Mouse (Mus musculus): ENCODE measurements around the gene Gm20604. TPM values are rescaled to one million over a fixed set of nuclear protein-coding genes. Genes with fewer than 3 reads are reported as not detected.

The Gm20604 gene
- polyA plus RNA-seq, 1 experiment from 2014 or later: 41.1 TPM

DNA sequence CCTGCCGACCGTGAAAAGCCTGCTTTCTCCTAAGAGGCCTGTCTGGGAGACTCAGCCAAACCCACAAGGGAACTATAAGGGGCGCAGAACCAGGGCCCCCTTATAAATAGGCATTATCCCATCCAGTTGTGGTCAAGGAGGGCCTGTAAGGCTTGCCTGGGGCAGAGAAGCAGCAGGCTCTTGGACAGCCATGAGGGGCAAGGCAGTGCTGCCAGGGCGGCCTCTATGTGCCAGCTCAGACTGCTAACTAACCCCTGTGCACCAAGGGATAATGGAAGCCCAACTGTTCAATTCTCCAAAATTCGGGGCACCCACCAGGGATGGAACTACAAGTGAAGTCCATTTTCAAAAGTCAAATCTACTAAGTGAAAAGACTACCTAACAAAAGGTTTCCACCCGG lies 55.0 kb downstream of the Gm20604 start:
- 23% methylated on average over 6 of the region's 6 CpGs for WGBS
- peak overlapping the region; percentile 75 for H3K4me3 ChIP-seq (replicated peaks)
- 0 out of 2 replicates have a peak, but pooled peaks cover 6% of the 10 kb centered on the region for H3K27me3 ChIP-seq
- H3K36me3 ChIP-seq: no peaks in the 10 kb centered on the region
- H3K4me2 ChIP-seq (replicated peaks): peak overlapping the region; percentile 89
- no peak for ATAC-seq
- peak overlapping the region; percentile 51 for H3K27ac ChIP-seq
- H3K9me3 ChIP-seq: no peaks in the 10 kb centered on the region
- peaks cover 54% of the 10 kb centered on the region for H3K4me1 ChIP-seq (replicated peaks)
- H3K9ac ChIP-seq (replicated peaks): peak overlapping the region; percentile 81

DNA sequence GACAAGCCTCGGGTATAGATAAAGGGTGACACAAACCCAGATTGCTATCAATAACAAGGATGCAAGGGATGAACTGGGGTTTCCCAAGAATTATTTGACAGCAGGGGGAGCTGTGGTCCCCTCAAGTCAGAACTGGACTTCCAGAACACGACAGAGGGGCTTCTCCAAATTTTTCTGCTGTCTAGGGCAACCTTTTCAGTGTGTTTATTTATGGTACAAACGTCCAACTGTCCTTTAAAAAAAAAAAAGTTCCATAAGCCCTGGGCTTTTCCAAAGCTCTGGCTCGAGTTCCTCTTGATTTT lies 55.4 kb downstream of the Gm20604 start:
- H3K9me3 ChIP-seq: no peaks in the 10 kb centered on the region
- H3K4me2 ChIP-seq (replicated peaks): peak overlapping the region; percentile 89
- peaks cover 58% of the 10 kb centered on the region for H3K4me1 ChIP-seq (replicated peaks)
- peak overlapping the region; percentile 65; the same call in 1 of the 2 replicates for H3K27ac ChIP-seq
- no peak for ATAC-seq
- H3K36me3 ChIP-seq: no peaks in the 10 kb centered on the region
- H3K27me3 ChIP-seq: 0 out of 2 replicates have a peak, but pooled peaks cover 6% of the 10 kb centered on the region
- H3K4me3 ChIP-seq (replicated peaks): peak overlapping the region; percentile 75
- 3% methylated on average over 4 of the region's 4 CpGs for WGBS
- H3K9ac ChIP-seq (replicated peaks): peak overlapping the region; percentile 40

GRCm38 (mm10) chr12:102702356-102703110 lies 55.9 kb downstream of the Gm20604 start:
- no peak for ATAC-seq
- peak overlapping the region; percentile 75 for H3K4me3 ChIP-seq (replicated peaks)
- peaks cover 63% of the 10 kb centered on the region for H3K4me1 ChIP-seq (replicated peaks)
- H3K27me3 ChIP-seq: 0 out of 2 replicates have a peak, but pooled peaks cover 6% of the 10 kb centered on the region
- H3K9me3 ChIP-seq: no peaks in the 10 kb centered on the region
- WGBS: 4% methylated on average over 15 of the region's 15 CpGs
- peak overlapping the region; percentile 65; the same call in 1 of the 2 replicates for H3K27ac ChIP-seq
- no peaks in the 10 kb centered on the region for H3K36me3 ChIP-seq
- peak overlapping the region; percentile 40 for H3K9ac ChIP-seq (replicated peaks)
- H3K4me2 ChIP-seq (replicated peaks): peak overlapping the region; percentile 89

DNA sequence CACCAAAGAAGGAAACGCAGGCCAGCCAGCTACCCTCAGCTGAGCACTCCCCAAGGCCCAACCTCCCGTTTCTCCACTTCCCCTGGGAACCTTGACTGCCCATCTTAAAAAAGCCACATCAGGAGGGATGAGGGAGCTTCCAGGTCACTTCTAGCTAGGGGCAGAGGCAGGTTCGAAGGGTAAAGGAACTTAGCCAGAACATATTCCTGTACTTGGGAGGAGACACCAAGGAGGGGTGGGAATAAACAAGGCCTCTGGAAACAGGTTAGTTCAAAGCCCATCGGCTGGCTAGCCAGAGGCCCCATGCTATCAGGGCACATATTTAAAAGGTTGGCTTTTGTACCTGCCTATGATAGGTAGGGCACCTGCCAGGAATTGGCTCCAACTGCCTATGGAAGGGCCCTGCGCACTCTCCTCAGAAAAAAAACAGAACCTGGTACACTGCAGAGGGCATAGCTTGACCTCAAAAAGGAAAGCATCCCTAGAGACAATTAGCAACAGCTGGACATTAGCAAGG lies 56.7 kb downstream of the Gm20604 start:
- Histone ChIP-seq H3K9ac (replicated peaks) (no peak overlapping the region), H3K27me3 (0 out of 2 replicates have a peak, but pooled peaks cover 3% of the 10 kb centered on the region), H3K4me3 (replicated peaks) (peak overlapping the region; percentile 75; the same call in 1 of the 2 replicates), H3K36me3 (no peaks in the 10 kb centered on the region), H3K27ac (no peak overlapping the region), H3K4me2 (replicated peaks) (peak overlapping the region; percentile 89), H3K9me3 (no peaks in the 10 kb centered on the region), H3K4me1 (replicated peaks) (peaks cover 66% of the 10 kb centered on the region)
- ATAC-seq: no peak
- 90% methylated on average over 5 of the region's 5 CpGs for WGBS

DNA sequence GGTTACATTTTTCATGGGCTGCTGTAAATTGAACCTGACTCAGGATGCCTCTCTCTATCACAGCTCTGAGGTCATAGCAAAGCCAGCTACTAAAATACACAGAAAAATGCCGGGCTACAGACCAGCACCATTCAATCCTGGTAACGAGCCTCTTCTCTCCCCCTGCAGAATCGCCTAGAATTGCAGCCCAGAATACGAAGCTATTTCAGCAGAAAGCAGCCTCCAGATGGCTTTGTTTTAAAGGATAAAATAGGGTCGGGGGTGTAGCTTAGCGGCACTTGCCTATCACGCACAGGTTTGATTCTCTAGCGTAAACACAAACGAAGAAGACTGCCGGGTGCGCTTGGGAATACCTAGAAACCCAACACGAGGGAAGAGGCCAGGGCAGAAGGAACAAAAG lies 58.0 kb downstream of the Gm20604 start:
- Histone ChIP-seq H3K9me3 (no peaks in the 10 kb centered on the region), H3K4me2 (replicated peaks) (no peak overlapping the region), H3K4me1 (replicated peaks) (peaks cover 64% of the 10 kb centered on the region), H3K4me3 (replicated peaks) (no peak overlapping the region), H3K27me3 (no peaks in the 10 kb centered on the region), H3K9ac (replicated peaks) (no peak overlapping the region), H3K36me3 (no peaks in the 10 kb centered on the region), H3K27ac (no peak overlapping the region)
- ATAC-seq: no peak
- 71% methylated on average over 12 of the region's 12 CpGs for WGBS

DNA sequence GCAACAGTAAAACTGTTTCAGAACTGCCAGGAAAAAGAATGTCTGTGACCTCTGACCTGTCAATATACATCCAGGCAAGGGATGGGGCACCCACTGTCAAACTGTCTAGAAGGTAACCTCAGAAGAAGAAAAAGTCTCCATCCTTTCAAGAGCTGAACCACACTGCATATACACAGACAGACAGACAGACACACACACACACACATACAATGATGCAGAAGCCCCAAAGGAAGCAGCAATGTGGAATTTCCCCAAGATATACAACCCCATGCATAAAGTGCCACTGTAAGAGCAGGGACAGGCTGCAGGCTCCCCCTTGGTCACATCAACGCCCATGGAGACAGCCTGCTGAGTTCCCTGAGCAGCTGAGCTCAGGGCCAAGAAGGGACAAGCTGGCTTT lies 59.3 kb downstream of the Gm20604 start:
- Histone ChIP-seq H3K9me3 (no peaks in the 10 kb centered on the region), H3K4me1 (replicated peaks) (peaks cover 63% of the 10 kb centered on the region), H3K27ac (peak overlapping the region; percentile 81), H3K9ac (replicated peaks) (no peak overlapping the region; the same call in 1 of the 2 replicates), H3K4me3 (replicated peaks) (no peak overlapping the region), H3K36me3 (no peaks in the 10 kb centered on the region), H3K27me3 (no peaks in the 10 kb centered on the region), H3K4me2 (replicated peaks) (no peak overlapping the region)
- ATAC-seq: no peak
- WGBS: 5% methylated on average over 1 of the region's 1 CpGs

- Histone ChIP-seq H3K4me2 (replicated peaks) (no peak overlapping the region), H3K36me3 (no peaks in the 10 kb centered on the region)
- WGBS: 0% methylated on average over 1 of the region's 1 CpGs
Measured at GRCm38 (mm10) chr12:102698089-102698684, 60.3 kb downstream of the Gm20604 start.

GRCm38 (mm10) chr12:102697381-102697780 lies 61.1 kb downstream of the Gm20604 start:
- H3K4me3 ChIP-seq (replicated peaks): no peak overlapping the region
- WGBS: 76% methylated on average over 7 of the region's 7 CpGs
- H3K9ac ChIP-seq (replicated peaks): no peak overlapping the region
- H3K36me3 ChIP-seq: no peaks in the 10 kb centered on the region
- ATAC-seq: no peak
- 0 out of 2 replicates have a peak overlapping the region, but pooled peaks have one; percentile 81 for H3K27ac ChIP-seq
- H3K9me3 ChIP-seq: no peaks in the 10 kb centered on the region
- peaks cover 45% of the 10 kb centered on the region for H3K4me1 ChIP-seq (replicated peaks)
- no peak overlapping the region for H3K4me2 ChIP-seq (replicated peaks)
- H3K27me3 ChIP-seq: no peaks in the 10 kb centered on the region

More at GRCm38 (mm10) chr12:102698089-102698684, 60.3 kb downstream of the Gm20604 start:
- no peaks in the 10 kb centered on the region for H3K9me3 ChIP-seq
- H3K4me1 ChIP-seq (replicated peaks): peaks cover 53% of the 10 kb centered on the region
- no peaks in the 10 kb centered on the region for H3K27me3 ChIP-seq
- H3K9ac ChIP-seq (replicated peaks): no peak overlapping the region
- H3K4me3 ChIP-seq (replicated peaks): no peak overlapping the region
- ATAC-seq: peak; percentile 65
- H3K27ac ChIP-seq: peak overlapping the region; percentile 81

- 91% methylated on average over 14 of the region's 14 CpGs for WGBS
- Histone ChIP-seq H3K4me2 (replicated peaks) (no peak overlapping the region), H3K36me3 (no peaks in the 10 kb centered on the region), H3K27me3 (no peaks in the 10 kb centered on the region), H3K9me3 (no peaks in the 10 kb centered on the region), H3K9ac (replicated peaks) (no peak overlapping the region), H3K4me1 (replicated peaks) (peaks cover 39% of the 10 kb centered on the region), H3K27ac (no peak overlapping the region), H3K4me3 (replicated peaks) (no peak overlapping the region)
- ATAC-seq: no peak
Measured at GRCm38 (mm10) chr12:102696635-102697354, 61.7 kb downstream of the Gm20604 start.

DNA sequence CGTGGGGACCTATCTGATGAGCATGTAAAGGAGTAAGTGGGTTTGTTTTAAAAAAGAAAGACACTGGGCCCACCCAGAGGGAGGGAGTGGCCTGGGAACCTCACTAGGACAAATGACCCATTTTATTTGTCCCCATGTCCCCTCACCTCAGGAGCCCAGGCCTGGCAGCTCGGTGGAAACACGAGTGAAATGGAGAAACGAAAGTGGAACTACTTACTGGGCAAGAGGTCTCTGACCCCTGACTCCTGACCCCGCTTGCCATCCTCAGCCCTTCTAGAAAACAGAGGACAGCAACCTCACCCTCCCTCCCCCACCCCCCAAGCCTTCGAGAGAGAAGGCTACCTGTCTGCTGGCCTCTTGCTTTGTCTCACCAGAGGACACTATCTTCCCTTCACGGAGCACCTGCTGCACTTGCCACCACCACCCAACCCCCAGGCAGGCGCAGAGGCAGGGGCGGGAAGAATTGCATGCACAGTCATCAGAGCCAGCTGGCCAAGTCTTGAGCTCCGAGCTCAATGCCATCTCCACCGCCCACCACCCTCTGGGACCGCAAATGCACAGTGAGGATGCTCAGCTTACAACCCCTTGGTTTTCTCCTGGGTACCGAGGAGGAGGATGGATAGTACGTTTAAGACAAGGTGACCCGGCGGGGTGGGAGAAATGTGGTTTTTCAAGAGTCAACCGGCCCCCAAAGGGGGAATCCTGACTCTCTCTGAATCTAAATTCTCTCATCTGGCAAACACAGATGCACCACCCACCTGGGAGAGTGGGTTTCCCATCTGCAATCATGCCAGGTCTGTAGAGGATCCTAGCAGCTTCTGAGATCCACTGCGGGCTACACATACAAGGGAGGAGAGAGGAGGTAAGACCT lies 62.9 kb downstream of the Gm20604 start:
- no peak overlapping the region for H3K4me2 ChIP-seq (replicated peaks)
- H3K9ac ChIP-seq (replicated peaks): no peak overlapping the region
- peaks cover 39% of the 10 kb centered on the region for H3K4me1 ChIP-seq (replicated peaks)
- 59% methylated on average over 18 of the region's 18 CpGs for WGBS
- H3K9me3 ChIP-seq: no peaks in the 10 kb centered on the region
- H3K27me3 ChIP-seq: no peaks in the 10 kb centered on the region
- no peaks in the 10 kb centered on the region for H3K36me3 ChIP-seq
- H3K4me3 ChIP-seq (replicated peaks): no peak overlapping the region
- no peak for ATAC-seq
- no peak overlapping the region for H3K27ac ChIP-seq

GRCm38 (mm10) chr12:102691761-102692160 lies 66.7 kb downstream of the Gm20604 start:
- H3K9ac ChIP-seq (replicated peaks): no peak overlapping the region
- no peaks in the 10 kb centered on the region for H3K9me3 ChIP-seq
- H3K36me3 ChIP-seq: no peaks in the 10 kb centered on the region
- ATAC-seq: no peak
- H3K4me2 ChIP-seq (replicated peaks): no peak overlapping the region
- no peak overlapping the region for H3K4me3 ChIP-seq (replicated peaks)
- H3K4me1 ChIP-seq (replicated peaks): peaks cover 10% of the 10 kb centered on the region
- WGBS: 80% methylated on average over 7 of the region's 7 CpGs
- H3K27ac ChIP-seq: no peak overlapping the region
- no peaks in the 10 kb centered on the region for H3K27me3 ChIP-seq

Data from midbrain, embryonic 13.5 days (tissue).